Mouse (Mus musculus): ENCODE data around the gene Stxbp1. TPM values are rescaled to one million over a fixed set of nuclear protein-coding genes. Genes with fewer than 3 reads are reported as not detected.

Gene Stxbp1
- total RNA-seq, 4 experiments from 2014 or later, result 2.0 to 2.6 (median 2.1) TPM

DNA sequence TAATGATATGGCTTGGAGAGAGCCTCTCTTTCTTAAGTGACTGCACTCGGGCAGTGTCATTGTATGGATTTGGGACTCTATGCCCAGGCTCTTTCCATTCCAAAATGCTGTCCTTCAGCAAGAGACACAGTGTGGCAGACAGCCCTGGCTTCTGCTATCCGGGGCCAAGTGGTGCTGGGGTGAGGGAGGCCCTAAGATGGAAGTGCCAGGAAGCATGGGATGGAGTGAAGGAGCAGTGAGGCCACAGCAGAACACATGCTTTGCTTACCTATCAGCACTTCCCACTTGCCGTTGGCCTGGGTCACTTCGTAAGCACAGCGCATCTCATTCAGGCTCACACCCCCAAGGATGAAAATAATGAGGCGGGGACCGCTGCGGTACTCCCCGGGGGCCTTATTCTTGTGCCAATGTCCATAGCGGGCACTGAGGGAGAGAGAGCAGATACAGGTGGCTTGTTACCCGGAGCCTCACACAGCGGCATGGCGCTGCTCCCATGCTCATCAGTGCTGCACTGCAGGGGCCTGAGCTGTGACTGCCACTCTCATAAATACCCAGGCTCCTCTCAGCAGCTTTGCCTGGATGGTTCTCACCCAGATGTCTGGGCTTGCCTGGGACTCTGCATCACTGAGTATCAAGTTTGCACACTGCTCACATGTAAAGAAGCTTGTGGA is 51.2 kb downstream of the Stxbp1 start:
- no peak for DNase-seq (ENCODE audit: low spot score in 2 of 2)

DNA sequence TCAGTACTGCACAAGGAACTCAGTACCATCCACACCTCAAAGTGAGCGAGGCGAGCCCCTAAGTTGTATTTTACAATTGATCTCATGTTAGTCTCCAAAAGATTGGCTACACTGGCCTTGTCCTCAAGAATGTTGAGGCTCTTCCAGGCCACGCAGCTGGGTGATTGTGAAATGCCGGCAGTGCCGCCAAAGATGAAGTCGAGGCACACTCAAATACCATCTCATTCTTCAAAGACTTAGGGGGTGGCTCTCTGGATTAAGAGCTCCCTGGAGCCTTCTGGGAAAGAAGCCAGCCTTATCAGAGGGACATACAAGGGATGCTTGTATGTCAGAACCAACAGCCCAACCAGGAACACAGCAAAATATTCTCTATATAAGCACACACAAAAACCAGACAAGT is 55.7 kb downstream of the Stxbp1 start:
- peak; percentile 46 to 69 for DNase-seq (ENCODE audit: low spot score in 2 of 2)

DNA sequence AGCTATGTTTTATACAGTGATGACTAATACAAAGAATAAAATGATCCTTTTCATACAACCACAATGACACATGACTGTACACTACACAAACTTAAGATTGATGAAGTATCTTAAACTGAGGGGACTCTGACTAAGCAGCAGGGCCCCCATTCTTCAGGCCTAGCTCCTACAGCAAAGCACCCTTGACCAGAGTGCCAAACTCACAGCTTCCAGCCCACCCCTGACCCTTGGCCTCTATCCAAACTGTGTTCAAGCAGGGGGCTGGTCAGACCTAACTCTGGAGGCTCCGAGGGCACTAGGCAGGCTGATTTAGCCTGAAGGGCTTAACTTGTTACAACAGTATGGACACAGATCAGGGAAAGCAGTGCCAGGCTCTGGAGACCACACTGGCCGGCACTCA is 58.5 kb downstream of the Stxbp1 start:
- no peak for DNase-seq (ENCODE audit: low spot score in 2 of 2)

DNA sequence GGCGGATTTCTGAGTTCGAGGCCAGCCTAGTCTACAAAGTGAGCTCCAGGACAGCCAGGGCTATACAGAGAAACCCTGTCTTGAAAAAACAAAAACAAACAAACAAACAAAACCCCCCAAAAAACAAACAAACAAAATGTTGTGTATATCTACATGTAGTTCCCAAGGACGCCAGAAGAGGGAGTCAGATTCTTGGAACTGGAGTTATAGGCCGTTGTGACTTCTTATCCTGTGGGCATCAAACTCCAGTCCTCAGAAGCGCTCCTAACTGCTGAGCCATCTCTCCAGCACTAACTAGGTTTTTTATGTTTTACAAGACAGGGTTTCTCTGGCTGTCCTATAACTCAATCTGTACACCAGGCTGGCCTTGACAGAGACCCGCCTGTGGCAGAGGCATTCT is 59.9 kb downstream of the Stxbp1 start:
- no peak for DNase-seq (ENCODE audit: low spot score in 2 of 2)

DNA sequence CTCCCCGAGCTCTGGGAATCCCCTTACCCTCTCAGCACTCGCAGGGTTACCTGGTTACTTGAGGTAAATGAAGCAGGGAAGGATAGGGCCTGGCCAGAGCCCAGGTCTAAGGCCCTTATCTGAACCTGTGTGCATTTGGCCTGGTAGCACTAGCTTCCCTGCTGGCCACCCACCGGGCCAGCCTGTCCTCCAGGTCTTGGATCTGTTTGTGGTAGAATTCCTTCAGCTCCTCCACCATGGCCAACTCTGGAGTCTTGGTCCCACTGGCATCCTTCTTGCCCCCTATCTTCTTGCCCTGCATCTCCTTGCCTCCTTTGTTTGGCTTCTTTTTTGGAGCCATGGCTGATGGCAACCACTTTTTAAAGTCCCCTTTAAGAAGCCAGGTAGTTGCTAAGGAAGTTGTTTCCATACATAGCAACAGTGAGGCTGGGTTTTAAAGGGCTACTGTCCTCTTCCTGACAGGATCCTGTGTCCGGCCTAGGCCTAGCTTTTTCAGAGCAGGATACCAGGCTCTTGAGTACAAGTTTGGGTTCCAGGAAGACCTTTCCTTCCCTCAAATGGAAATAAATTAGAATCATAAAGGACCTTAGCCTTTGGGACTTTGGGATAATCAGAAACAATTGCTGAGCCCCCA is 62.9 kb downstream of the Stxbp1 start, which contains the start of gene Cfap157:
Cfap157 (minus strand) TSS at position 381 of the 634 bp plus-strand sequence.
- no peak for DNase-seq (ENCODE audit: low spot score in 2 of 2)

DNA sequence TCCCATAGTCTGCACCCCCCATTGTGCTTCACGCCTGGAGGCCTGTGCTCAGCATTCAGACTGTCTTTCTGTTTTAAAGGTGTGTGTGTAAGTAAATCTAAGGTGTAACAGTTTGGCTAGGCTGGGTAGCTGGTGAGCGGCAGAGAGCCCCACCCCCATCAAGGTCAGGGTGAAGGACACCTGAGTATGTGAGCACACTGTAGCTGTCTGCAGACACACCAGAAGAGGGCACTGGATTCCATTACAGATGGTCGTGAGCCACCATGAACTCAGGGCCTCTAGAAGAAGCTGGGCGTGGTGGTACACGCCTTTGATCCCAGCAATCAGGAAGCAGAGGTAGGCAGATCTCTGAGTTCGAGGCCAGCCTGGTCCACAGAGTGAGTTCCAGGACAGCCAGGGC is 65.3 kb downstream of the Stxbp1 start:
- DNase-seq (ENCODE audit: low spot score in 2 of 2), result no peak

DNA sequence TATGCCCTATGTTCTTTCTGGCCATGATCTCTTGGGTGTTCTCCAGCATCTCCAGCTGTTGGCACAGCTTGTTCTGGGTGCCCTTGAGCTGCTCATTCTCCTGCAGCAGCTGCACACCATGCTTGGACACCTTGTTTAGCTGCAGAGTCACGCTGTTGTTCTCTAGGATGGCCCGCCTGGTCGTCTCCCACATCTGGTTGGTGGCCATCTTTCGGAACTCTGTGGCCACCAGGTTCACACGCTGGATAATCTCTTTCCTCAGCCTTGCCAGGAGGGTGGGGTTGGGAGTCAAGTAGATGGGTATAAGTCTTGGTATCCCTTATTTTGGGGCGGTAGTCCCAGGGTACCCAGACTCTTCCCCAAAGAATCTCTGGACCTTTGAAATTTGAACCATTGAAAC is 67.3 kb downstream of the Stxbp1 start:
- DNase-seq (ENCODE audit: low spot score in 2 of 2), result no peak

DNA sequence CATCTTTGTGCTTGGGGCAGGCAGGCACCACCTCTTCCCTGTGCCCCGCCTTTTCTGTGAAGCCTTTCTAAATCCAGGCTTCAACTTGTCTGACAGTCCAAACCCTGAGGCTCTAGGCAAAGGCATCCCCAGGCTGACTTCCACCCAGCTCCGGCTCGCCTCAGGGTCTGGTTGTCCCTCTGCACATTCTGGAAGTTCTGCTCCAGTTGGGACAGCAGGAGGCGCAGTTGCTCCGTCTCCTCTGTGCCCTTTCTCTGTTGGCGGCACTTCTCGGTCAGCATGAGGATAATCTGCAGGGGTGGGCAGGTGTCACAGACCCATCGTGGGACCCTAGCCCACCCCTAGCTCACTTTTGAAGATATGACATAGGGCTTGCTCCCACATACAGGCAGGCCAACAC is 67.9 kb downstream of the Stxbp1 start:
- DNase-seq (ENCODE audit: low spot score in 2 of 2), result peak; percentile 44 to 48

DNA sequence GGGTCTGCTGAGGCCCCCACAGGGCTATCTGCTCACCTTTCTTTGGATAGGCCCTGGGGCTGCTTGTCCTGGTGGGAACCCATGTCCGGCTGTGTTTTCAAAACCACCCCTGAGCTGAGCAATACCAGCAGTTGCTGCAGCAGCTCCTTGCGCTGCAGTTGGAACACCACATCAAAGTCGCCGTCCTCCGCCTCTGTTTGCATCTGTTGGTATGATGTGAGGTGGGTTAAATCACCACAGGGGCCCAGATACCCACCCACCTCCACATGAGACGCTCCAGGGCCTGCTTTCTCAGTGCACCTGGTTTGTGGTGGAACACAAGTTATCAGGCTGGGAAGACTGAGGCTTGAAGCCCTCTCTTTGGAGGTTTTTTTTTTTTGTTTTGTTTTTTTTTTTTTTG is 69.0 kb downstream of the Stxbp1 start:
- DNase-seq (ENCODE audit: low spot score in 2 of 2), result no peak

DNA sequence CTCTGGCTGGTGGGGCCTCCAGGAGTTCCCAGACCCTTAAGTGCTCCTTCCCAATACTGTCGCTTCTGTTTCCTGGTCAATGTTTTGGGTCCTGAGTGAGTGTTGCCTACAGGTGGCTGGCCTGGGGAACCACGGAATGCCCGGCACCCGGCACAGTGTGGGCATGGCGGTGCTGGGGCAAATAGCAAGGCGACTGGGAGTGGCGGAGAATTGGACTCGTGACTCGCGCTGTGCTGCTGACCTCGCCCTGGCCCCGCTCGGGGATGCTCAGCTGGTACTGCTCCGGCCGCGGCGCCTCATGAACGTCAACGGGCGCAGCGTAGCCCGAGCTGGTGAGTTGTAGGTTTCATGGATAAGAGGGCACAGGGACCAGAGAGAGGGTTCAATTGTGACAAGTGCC is 70.9 kb downstream of the Stxbp1 start:
- no peak for DNase-seq (ENCODE audit: low spot score in 2 of 2)

DNA sequence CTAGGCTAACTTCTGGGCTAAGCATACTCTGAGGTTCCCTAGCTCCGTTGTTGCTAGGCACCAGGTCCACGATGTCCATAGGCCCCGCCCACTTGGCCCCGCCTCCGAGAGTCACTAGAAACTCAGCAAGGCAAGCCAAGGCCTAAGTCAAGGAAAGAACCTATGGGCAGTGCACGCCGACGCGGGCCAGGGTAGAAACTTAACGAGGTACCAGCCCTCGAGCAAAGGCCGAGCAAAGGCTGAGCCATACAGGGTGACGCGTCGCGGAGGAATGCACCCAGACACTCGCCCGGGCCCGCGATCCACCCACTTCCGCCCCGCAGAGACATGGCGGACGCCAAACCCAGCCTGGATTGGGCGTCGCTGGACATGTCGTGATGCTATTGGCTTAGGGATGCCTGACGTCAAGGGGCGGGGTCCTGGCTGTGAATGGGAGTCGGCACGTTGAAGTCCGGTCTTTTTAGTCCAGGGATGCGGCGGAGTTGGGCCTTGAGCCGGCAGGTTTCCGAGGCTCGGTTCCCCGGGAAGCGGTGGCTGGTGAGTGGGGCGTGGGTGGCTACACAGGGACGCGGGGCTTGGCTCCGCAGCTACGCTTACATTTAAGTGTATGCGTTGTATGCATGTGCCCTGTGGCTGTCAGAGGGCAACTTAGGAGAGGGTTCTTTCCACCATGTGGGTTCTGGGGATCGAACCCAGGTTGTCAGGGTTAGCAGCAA is 71.5 kb downstream of the Stxbp1 start, which contains the start of the genes Ttc16 and Ptrh1:
Ttc16 (minus strand) TSS at position 275 of the 716 bp plus-strand sequence.
Ptrh1 (plus strand) TSS at position 428 of the 716 bp plus-strand sequence.
- peak; percentile 97 for DNase-seq (ENCODE audit: low spot score in 2 of 2)

DNA sequence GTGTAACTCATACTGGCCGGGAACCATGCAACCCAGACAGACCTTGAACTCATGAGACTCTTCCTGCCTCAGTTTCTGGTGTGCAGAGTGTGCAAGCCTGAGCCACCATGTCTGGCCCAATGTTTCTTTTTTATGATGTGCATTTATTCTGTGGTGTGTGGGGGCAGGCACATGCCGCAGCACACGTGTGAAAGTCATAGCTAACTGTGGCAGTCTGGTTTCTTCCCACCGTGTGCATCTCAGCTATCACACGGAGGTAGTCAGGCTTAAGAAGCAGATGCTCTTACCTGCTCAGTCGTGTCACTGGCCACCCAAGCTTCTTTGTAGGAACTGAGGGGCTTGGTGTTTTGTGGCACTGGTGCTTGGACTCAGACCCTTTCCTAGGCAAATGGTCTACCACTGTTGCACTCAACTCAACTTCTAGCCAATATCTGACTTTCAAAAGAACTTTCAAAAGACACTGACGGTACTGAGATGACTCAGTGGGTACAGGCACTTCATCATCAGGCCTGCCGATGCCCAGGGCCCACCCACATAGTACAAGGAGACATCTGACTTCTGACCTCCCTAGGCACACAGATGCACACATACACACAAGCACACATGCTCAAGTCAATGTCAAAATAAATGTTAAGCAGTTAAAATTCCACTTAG is 74.3 kb downstream of the Stxbp1 start:
- no peak for DNase-seq (ENCODE audit: low spot score in 2 of 2)

DNA sequence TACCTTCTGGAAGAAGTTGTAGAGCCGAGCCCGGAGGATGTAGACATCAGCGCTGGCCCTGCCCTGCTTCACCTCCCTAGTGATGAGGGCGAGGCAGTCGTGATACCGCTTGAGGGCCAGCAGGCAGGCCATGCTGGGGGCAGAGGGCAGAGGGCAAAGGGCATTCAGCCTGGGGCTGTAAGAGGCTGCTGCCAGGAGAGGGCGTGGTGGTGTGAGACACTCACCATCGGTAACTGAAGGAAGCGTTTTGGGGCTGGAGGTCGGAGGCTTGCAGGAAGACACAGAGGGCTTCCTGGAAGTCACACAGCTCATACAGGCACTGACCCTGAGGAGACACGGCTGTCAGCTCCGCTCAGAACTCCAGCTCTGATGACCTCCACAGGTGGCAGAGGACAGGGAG is 75.2 kb downstream of the Stxbp1 start:
- DNase-seq (ENCODE audit: low spot score in 2 of 2), result no peak

DNA sequence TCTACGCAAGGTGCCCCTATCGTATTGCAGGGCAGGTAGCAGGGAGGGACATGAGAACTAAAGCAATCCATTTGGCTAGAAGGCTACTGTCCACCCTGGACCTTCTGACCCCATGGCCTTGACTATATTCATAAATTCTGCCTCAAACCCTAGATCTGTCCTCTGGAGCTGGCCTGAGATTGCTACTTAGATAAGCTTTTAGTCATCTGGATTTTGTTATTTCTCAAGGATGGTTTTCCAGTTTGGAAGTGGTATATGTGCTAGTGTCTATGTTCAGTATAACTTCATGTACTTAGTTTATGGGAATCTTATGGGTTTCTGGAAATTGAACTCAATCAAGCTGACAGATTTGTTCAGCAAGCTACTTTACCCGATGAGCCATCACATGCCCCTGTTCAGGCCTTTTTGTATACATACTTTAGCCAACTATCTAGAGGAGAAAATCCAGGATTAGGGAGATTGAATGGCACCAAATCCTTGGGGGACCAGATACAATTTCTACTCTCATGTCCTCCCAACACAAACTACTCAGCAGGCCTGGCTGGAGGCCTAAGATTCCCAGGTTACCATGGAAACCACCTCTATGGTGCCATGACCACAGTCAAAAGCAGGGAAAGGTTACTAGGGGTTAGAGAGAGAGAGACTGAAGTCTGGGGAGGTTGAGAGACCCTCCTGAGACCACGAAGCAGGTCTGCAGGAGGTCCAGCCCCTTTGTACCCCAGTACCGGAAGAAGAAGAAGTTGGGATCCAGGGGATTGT is 77.5 kb downstream of the Stxbp1 start:
- DNase-seq (ENCODE audit: low spot score in 2 of 2), result no peak

DNA sequence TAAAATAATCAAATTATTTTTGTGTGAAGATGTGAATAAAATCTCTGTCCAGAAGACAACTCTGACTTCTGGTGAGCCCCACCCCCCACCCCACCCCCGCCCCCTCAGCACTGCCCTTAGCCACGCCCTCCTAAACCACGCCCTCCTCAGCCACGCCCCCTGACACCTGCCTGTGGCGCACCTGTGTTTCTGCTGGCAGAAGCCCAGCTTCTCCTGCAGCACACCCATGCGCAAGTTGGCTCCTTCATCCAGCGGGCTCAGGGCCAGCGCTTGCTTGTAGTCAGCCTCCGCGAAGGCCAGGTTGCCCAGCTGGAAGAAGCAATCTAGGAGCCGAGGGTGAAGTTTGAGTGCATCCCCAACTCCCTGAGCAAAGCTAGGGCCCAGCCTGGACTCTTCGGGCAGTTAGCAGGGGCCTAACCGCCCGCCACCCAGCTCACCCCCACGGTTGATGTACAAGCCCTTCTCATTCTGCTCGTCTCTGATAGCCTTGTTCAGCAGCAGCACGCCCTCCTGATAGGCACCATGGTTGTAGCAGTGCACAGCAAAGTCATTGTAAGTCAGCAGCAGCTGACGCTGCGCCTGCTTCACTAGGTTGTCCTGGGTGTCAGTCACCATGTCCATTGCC is 78.3 kb downstream of the Stxbp1 start:
- DNase-seq (ENCODE audit: low spot score in 2 of 2), result no peak

DNA sequence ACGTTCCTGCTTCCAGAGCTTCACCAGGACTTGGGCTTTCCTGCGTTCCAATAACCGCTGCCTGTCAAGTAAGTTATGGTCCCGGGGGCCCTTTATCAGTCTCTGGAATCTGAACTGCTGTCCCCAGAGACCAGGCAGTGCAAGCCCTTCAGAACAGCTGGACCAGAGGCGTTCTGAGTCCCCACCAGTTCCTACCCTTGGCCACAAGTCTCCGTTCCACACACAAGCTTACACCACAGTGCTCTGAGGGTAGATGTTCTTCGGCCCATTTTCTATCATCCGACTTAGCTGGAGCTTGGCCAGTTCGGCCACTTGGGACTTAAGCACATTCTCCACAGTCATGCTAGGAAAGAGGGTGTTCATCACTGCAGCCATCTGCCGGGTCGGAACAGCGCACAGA is 79.8 kb downstream of the Stxbp1 start:
- DNase-seq (ENCODE audit: low spot score in 2 of 2), result no peak

DNA sequence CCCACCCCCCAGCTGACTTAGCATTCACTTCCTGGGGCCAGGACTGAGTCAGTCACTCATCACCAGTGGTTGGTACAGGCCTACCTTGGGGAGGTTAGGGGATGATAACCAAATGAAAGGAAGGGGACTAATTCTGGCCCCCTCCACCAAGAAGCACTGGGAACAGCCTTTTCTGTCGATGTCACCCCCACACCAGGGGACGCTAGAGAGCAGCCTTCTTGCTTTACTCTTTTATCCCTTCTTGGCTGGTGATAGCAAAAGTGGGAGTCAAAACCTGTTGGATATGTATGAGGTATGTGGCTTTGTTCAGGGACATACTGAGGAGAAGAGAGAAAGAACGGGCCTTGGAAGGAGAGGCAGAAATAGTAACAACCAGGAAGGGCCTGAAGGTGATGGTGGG is 83.7 kb downstream of the Stxbp1 start:
- DNase-seq (ENCODE audit: low spot score in 2 of 2), result no peak

DNA sequence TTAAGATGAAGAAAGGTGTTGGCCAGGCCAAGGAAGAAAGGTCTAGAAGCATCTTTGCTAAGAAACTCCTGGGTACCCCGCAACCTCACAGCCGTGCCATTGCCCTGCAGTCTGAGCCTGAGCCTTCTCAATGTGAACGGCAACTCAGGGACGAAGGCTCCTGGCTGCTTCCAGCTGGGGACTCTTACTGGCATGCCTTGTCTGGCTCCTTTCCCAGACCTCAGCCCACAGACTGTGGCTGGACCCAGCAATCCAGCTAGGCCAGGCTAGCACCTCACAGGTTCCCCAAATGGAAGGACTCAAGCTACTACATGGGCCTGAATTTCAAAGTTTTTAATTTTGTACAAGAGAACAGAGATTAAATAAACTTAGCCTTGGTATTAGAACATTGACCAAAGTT is 85.2 kb downstream of the Stxbp1 start:
- no peak for DNase-seq (ENCODE audit: low spot score in 2 of 2)

DNA sequence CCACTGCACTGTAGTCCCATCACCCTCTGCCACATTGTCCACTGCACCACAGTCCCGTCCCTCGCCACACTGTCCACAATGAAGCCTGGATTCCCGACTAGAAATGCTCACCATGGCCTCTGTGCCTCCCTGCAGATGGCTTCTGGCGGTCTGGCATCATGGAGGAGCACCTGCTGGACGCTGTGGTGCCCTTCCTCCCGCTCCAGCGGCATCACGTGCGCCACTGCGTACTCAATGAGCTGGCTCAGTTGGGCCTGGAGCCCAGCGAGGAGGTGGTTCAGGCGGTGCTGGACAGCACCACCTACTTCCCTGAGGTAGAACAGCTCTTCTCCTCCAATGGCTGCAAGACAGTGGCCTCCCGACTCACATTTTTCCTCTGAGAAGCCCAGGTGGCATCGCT is 85.7 kb downstream of the Stxbp1 start:
- no peak for DNase-seq (ENCODE audit: low spot score in 2 of 2)

DNA sequence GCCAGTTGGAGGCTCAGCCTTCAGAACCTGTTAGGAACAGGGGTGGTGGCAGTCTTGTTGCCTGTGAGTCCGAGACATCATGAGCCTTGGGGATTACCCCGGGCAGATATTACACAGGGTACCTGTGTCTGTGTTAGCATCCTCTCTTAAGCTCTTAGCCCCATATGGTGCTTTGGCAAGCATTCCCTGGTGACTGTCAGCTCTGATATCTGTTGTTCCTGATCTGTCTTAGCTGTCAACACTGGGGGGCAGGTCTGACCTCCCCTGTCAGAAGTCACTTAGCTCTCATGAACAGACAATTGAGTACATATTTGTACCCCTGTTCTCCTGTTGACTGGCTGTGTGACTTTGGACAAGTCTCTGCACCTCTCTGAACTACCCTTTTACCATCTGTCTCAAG is 88.0 kb downstream of the Stxbp1 start:
- no peak for DNase-seq (ENCODE audit: low spot score in 2 of 2)

DNA sequence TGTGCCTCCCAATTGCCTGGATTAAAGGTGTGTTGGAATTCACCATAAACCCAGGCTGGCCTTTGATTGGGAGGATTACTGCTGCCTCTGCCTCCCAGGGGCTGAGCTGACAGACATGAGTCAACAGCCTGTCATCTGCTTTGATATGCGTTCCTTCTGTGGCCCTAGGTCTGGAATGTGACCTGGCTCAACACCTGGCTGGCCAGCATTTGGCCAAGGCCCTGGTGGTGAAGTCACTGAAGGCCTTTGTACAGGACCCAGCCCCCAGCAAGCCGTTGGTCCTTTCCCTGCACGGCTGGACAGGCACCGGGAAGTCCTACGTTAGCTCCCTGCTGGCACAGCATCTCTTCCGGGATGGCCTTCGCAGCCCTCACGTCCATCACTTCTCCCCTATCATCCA is 88.5 kb downstream of the Stxbp1 start:
- DNase-seq (ENCODE audit: low spot score in 2 of 2), result no peak

Data from gastrocnemius, adult 8-10 months (tissue).